Mouse (Mus musculus): Measurements from ENCODE around the gene Col6a3. TPM values are rescaled to one million over a fixed set of nuclear protein-coding genes. Genes with fewer than 3 reads are reported as not detected.

Gene Col6a3
- 97.4 and 339 TPM in 2 replicates for polyA plus RNA-seq (2012; rRNA removed; ENCODE audit: low replicate concordance)

DNA sequence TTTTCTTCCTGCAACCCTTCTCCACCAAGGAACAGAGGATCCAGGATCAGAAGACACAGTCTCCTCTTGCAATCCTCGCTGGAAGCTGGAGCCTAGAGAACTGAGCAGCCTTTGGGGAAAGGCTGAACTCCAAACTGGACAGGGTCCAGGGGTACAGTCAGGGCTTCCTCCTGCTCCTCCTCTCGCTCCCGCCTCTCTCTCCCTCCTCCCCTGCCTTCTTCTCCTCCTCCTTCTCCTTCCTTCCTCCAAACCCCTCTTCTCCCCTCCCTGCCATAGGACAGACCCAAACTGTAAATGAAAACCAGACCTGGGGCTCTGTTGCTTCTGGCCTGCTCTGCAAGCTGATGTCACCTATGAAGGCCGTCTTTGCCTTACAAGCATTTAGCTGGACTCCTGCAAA is at the start of gene Col6a3:
TSS of gene Col6a3 (minus strand) at position 136 of the 400 bp plus-strand sequence.

Other genes starting within 250 kb of the Col6a3 start
- 60.2 and 74.3 TPM in 2 replicates for gene Cops8, start 241.0 kb downstream of the Col6a3 start, polyA plus RNA-seq (2012; rRNA removed; ENCODE audit: low replicate concordance)
- gene Mlph, start 71.1 kb upstream of the Col6a3 start, polyA plus RNA-seq (2012; rRNA removed; ENCODE audit: low replicate concordance) = 1.0 and 4.4 TPM in 2 replicates
- not detected in 2 replicates for gene Prlh, start 109.1 kb upstream of the Col6a3 start, polyA plus RNA-seq (2012; rRNA removed; ENCODE audit: low replicate concordance)
- gene Rab17, start 125.7 kb upstream of the Col6a3 start, polyA plus RNA-seq (2012; rRNA removed; ENCODE audit: low replicate concordance) = 1.1 TPM in 1 of 2 replicates, not detected in the other
- gene Lrrfip1, start 154.8 kb upstream of the Col6a3 start, polyA plus RNA-seq (2012; rRNA removed; ENCODE audit: low replicate concordance) = 14.8 and 21.7 TPM in 2 replicates